In genomic region chr6:149310226-149310625, GRCm38 (mm10) we compare ENCODE assay signal across 8 mouse cellular contexts. TPM values are rescaled to one million over a fixed set of nuclear protein-coding genes. Genes with fewer than 3 reads are reported as not detected.
DNase-seq lines count a peak whose midpoint lies in the region; ATAC-seq and TF ChIP-seq lines count a peak whose summit lies in the region.

No protein-coding gene starts in this region.

- no peak for ATAC-seq in liver, embryonic 11.5 days (replicated peaks; ENCODE audit: low FRiP score)
- no peak for ATAC-seq in frontal cortex, adult (ENCODE audit: low TSS enrichment)

- peaks cover 13% of the 10 kb centered on the region for H3K9me3 ChIP-seq in liver, embryonic 11.5 days (ENCODE audit: control insufficient read depth, low read length)

- peak overlapping the region; percentile 97 for H3K27ac ChIP-seq in gastrocnemius, adult 2 months
- H3K27ac ChIP-seq in spleen, adult 2 months (ENCODE audit: insufficient read depth, low read length) = no peak overlapping the region
- no peak overlapping the region; the same call in 1 of the 2 replicates for H3K27ac ChIP-seq in liver, embryonic 11.5 days (ENCODE audit: low read depth, low read length)

- H3K4me2 ChIP-seq in liver, embryonic 11.5 days = peak overlapping the region; percentile 71

- no peak for TF ChIP-seq CTCF in gastrocnemius, adult 2 months (IDR thresholded peaks at IDR 0.05)
- TF ChIP-seq CTCF in spleen, adult 2 months (IDR thresholded peaks at IDR 0.05; ENCODE audit: extremely low read depth, insufficient read depth, insufficient read length, insufficient replicate concordance) = no peak

- TF ChIP-seq POLR2A in spleen, adult 2 months (IDR thresholded peaks at IDR 0.05; ENCODE audit: low read depth, low read length) = no peak

- H3K9ac ChIP-seq in liver, embryonic 11.5 days (ENCODE audit: low read depth, low read length) = peak overlapping the region; percentile 87; the same call in 1 of the 2 replicates

- H3K4me1 ChIP-seq in spleen, adult 2 months (ENCODE audit: control insufficient read depth, insufficient read depth, insufficient read length) = no peaks in the 10 kb centered on the region; the same call in none of the 2 replicates
- peaks cover 8% of the 10 kb centered on the region for H3K4me1 ChIP-seq in liver, embryonic 11.5 days (replicated peaks; ENCODE audit: control insufficient read depth, insufficient read depth, low read length)

- intact Hi-C loops in gastrocnemius, adult 2 months (cut with DNase I) = no loop called here

- peaks cover 11% of the 10 kb centered on the region for H3K36me3 ChIP-seq in spleen, adult 2 months (ENCODE audit: control insufficient read depth, insufficient read depth, low read length)
- H3K36me3 ChIP-seq in liver, embryonic 11.5 days (ENCODE audit: control insufficient read depth, insufficient read depth, low read length) = peaks cover 4% of the 10 kb centered on the region; the same call in 1 of the 2 replicates

- H3K4me3 ChIP-seq in gastrocnemius, adult 2 months = peak overlapping the region; percentile 80
- H3K4me3 ChIP-seq in spleen, adult 2 months (ENCODE audit: extremely low read depth, insufficient read depth, insufficient read length) = peak overlapping the region; percentile 39; the same call in 1 of the 2 replicates
- peak overlapping the region; percentile 81 for H3K4me3 ChIP-seq in liver, embryonic 11.5 days (ENCODE audit: low read depth, low read length)

- 53% methylated on average over 2 of the region's 2 CpGs for WGBS in spleen, adult 2 months
- 55% methylated on average over 2 of the region's 2 CpGs for WGBS in liver, embryonic 11.5 days

- no peak for DNase-seq in gastrocnemius, adult 2 months
- no peak for DNase-seq in gastrocnemius, adult 8-10 months (ENCODE audit: low spot score in 2 of 2)
- DNase-seq in spleen, adult 2 months (ENCODE audit: low read depth in 1 of 2, low spot score in 2 of 2) = no peak
- DNase-seq in spleen, postnatal 10 days (ENCODE audit: low spot score in 2 of 2) = no peak
- no peak for DNase-seq in liver, embryonic 11.5 days (ENCODE audit: low spot score)
- DNase-seq in thymus, postnatal 10 days (ENCODE audit: low spot score in 2 of 2) = no peak
- DNase-seq in adrenal gland, postnatal 10 days = no peak

- no peaks in the 10 kb centered on the region for H3K27me3 ChIP-seq in spleen, adult 2 months (ENCODE audit: control insufficient read depth, insufficient read depth, low read length)
- no peaks in the 10 kb centered on the region for H3K27me3 ChIP-seq in liver, embryonic 11.5 days (replicated peaks; ENCODE audit: control insufficient read depth, insufficient read depth, low read length)

RNA-seq across cellular contexts. Expression of gene Resf1, which starts 1.0 kb away (rescaled TPM):
- total RNA-seq in gastrocnemius, adult 2 months (2021) = 10 to 100 TPM; 14.9 to 27.7 TPM
- 10 to 100 TPM in 3 of 4 experiments, 1 to 10 TPM in 1; 9.4 to 17.8 (median 11.6) TPM for total RNA-seq in gastrocnemius, adult 8-10 months (2022)
- 6.7 and 8.4 TPM in 2 replicates for polyA plus RNA-seq in spleen, adult 2 months (2012; rRNA removed)
- polyA plus RNA-seq in liver, embryonic 11.5 days (2014; fragmentation: Nextera tagmentation; extraction: Ambion mirVana) = 37.7 and 37.8 TPM in 2 replicates
- 10 to 100 TPM; 34.2 to 46.3 TPM for total RNA-seq in adrenal gland, postnatal 10 days (2021)
